Mouse (Mus musculus): ENCODE results near the gene Pnpla5. TPM values are rescaled to one million over a fixed set of nuclear protein-coding genes. Genes with fewer than 3 reads are reported as not detected.
A peak's percentile ranks its signal among the peaks of the same experiment; 100 is the strongest.
"Not testable (repeated sequence)": the region's sequence is repeated elsewhere in the genome, so short reads cannot be mapped to it uniquely, and the experiment has no call there.

Pnpla5 gene
- polyA plus RNA-seq, 1 experiment from 2014 or later, result not detected

DNA sequence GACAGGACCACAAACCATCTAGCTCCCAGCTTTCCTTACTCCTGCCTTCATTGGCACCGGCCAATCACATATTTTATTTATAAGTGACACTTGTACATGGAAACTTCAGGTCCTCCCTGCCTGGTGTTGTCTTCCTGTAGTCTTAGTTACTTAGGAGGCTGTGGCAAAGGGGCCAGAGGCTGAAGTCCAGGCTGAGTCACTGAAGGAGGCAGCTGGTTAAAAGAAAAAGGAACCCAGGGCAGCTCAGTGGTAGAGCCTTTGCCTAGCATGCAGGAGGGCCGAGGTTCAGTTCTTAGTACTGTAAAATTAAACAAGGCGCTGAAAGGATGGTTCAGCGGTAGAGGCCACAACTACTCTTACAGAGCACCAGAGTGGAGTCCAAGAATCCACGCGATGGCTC lies 43.8 kb upstream of the Pnpla5 start:
- DNase-seq (ENCODE audit: low spot score) (peak; percentile 26), ATAC-seq (ENCODE audit: low FRiP score, low TSS enrichment) (peak; percentile 57)
- Histone ChIP-seq H3K4me3 (ENCODE audit: low read depth, low read length) (no peak overlapping the region), H3K9me3 (ENCODE audit: control insufficient read depth, low read length) (no peaks in the 10 kb centered on the region), H3K27me3 (ENCODE audit: control insufficient read depth, insufficient read depth, low read length) (no peaks in the 10 kb centered on the region), H3K27ac (replicated peaks) (no peak overlapping the region), H3K4me1 (replicated peaks; ENCODE audit: control insufficient read depth, insufficient read depth) (no peaks in the 10 kb centered on the region; the same call in 1 of the 2 replicates), H3K4me2 (replicated peaks; ENCODE audit: low read depth) (no peak overlapping the region), H3K36me3 (ENCODE audit: control insufficient read depth, insufficient read depth, low read length) (no peaks in the 10 kb centered on the region), H3K9ac (ENCODE audit: low read length) (no peak overlapping the region)
- TF ChIP-seq CTCF (IDR thresholded peaks at IDR 0.05; ENCODE audit: low read depth) (no peak), EP300 (optimal IDR thresholded peaks at IDR 0.05) (no peak)
- WGBS, result 71% methylated on average over 6 of the region's 6 CpGs

DNA sequence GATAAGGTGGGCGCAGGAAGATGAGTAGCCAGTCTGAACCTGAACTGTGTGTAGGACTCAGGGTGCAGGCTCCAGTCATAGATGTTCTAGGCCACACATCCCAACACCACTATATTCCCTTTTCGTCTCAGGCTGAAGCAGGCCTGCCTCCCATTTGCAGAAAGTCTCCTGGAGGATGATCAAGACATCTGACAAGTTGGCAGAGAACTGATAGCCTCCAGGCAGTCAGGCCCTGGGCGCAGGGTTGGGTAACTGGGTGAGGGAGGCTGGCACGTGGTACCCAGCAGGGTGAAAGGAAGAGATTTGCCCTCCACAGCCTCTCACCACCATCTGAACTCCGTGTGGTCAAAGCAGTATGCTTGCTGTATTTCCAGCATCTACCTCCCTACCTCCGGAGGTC lies 38.9 kb upstream of the Pnpla5 start:
- Histone ChIP-seq H3K4me2 (replicated peaks; ENCODE audit: low read depth) (no peak overlapping the region), H3K9ac (ENCODE audit: low read length) (no peak overlapping the region), H3K27me3 (ENCODE audit: control insufficient read depth, insufficient read depth, low read length) (no peaks in the 10 kb centered on the region), H3K36me3 (ENCODE audit: control insufficient read depth, insufficient read depth, low read length) (no peaks in the 10 kb centered on the region), H3K4me1 (replicated peaks; ENCODE audit: control insufficient read depth, insufficient read depth) (no peaks in the 10 kb centered on the region), H3K9me3 (ENCODE audit: control insufficient read depth, low read length) (no peaks in the 10 kb centered on the region), H3K27ac (replicated peaks) (no peak overlapping the region), H3K4me3 (ENCODE audit: low read depth, low read length) (no peak overlapping the region)
- TF ChIP-seq CTCF (IDR thresholded peaks at IDR 0.05; ENCODE audit: low read depth), result no peak
- TF ChIP-seq EP300 (optimal IDR thresholded peaks at IDR 0.05), result no peak
- 78% methylated on average over 6 of the region's 6 CpGs for WGBS
- ATAC-seq (ENCODE audit: low FRiP score, low TSS enrichment) (no peak), DNase-seq (ENCODE audit: low spot score) (no peak)

DNA sequence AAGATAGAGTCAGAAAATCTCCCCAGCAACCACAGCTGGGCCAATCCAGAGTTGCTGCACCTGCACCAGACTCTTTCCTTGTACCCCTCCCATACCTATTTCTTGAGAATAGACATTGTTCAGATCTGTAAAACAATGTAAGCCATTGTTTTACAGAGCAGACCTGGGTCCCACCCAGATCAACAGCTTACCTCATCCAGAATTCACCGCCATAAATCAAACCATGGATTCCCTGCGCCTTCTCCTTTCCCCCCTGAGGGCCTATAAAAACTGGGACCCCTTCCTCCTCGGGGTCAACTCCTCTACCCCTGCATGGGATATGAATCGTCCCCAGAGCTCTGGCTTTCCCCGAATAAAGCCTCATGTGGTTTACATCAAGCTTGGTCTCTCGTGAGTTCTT lies 34.6 kb upstream of the Pnpla5 start:
- DNase-seq (ENCODE audit: low spot score); ATAC-seq (ENCODE audit: low FRiP score, low TSS enrichment): not testable (repeated sequence)
- 78% methylated on average over 6 of the region's 6 CpGs for WGBS

DNA sequence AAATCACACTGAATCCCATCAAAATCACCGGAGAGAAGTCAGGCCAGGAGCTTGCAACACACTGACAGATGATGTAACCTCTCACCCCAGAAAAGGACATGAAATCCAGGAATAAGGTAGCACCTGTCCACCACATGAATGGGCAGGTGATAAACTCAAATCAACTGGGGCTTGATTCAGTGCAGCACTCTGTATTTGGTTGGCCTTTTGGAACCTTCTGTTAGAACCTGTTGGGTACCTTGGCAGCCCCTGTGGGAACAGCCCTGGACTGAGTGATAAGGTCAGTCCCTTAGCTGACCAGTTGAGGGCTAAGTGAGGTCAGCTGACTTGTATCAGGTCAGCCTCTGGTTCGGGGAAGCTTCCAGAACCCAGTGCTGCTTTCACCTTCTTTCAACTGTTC lies 33.2 kb upstream of the Pnpla5 start:
- Histone ChIP-seq H3K36me3 (ENCODE audit: control insufficient read depth, insufficient read depth, low read length) (no peaks in the 10 kb centered on the region), H3K4me3 (ENCODE audit: low read depth, low read length) (no peak overlapping the region), H3K4me1 (replicated peaks; ENCODE audit: control insufficient read depth, insufficient read depth) (no peaks in the 10 kb centered on the region), H3K4me2 (replicated peaks; ENCODE audit: low read depth) (no peak overlapping the region), H3K9me3 (ENCODE audit: control insufficient read depth, low read length) (no peaks in the 10 kb centered on the region), H3K9ac (ENCODE audit: low read length) (no peak overlapping the region), H3K27me3 (ENCODE audit: control insufficient read depth, insufficient read depth, low read length) (no peaks in the 10 kb centered on the region), H3K27ac (replicated peaks) (no peak overlapping the region)
- ATAC-seq (ENCODE audit: low FRiP score, low TSS enrichment), result no peak
- WGBS, result 83% methylated on average over 2 of the region's 2 CpGs
- no peak for TF ChIP-seq CTCF (IDR thresholded peaks at IDR 0.05; ENCODE audit: low read depth)
- no peak for TF ChIP-seq EP300 (optimal IDR thresholded peaks at IDR 0.05)
- no peak for DNase-seq (ENCODE audit: low spot score)

More for the DNA sequence above, 34.6 kb upstream of the Pnpla5 start:
- not testable (repeated sequence) for H3K4me2 ChIP-seq (replicated peaks; ENCODE audit: low read depth); H3K4me3 ChIP-seq (ENCODE audit: low read depth, low read length); H3K27ac ChIP-seq (replicated peaks); H3K9ac ChIP-seq (ENCODE audit: low read length); H3K4me1 ChIP-seq (replicated peaks; ENCODE audit: control insufficient read depth, insufficient read depth); H3K27me3 ChIP-seq (ENCODE audit: control insufficient read depth, insufficient read depth, low read length); H3K36me3 ChIP-seq (ENCODE audit: control insufficient read depth, insufficient read depth, low read length); H3K9me3 ChIP-seq (ENCODE audit: control insufficient read depth, low read length)

DNA sequence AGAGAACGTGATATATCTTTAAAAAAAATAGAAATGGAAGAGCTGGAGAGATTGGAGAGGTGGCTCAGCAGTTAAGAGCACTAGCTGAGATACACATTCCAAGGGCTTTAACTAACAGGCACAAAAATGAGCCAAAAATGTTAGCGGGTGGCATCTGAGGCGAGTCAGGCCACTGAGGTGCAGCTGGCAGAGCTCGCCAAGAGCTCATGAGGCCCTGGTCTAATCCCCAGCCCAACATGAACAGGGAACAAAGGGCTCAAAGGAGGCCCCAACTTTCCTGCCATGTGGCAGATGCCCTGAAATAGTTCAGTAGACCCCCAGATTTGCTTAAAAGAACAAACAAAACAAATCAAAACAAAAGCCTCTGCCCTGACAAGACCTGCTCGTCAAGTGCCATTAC lies 18.0 kb upstream of the Pnpla5 start:
- no peaks in the 10 kb centered on the region for H3K9me3 ChIP-seq (ENCODE audit: control insufficient read depth, low read length)
- no peak overlapping the region for H3K9ac ChIP-seq (ENCODE audit: low read length)
- DNase-seq (ENCODE audit: low spot score) (no peak), ATAC-seq (ENCODE audit: low FRiP score, low TSS enrichment) (no peak)
- H3K27me3 ChIP-seq (ENCODE audit: control insufficient read depth, insufficient read depth, low read length), result no peaks in the 10 kb centered on the region
- H3K27ac ChIP-seq (replicated peaks), result no peak overlapping the region
- H3K4me2 ChIP-seq (replicated peaks; ENCODE audit: low read depth), result no peak overlapping the region
- WGBS, result 48% methylated on average over 5 of the region's 5 CpGs
- no peak for TF ChIP-seq EP300 (optimal IDR thresholded peaks at IDR 0.05)
- no peak for TF ChIP-seq CTCF (IDR thresholded peaks at IDR 0.05; ENCODE audit: low read depth)
- no peaks in the 10 kb centered on the region for H3K4me1 ChIP-seq (replicated peaks; ENCODE audit: control insufficient read depth, insufficient read depth)
- no peaks in the 10 kb centered on the region for H3K36me3 ChIP-seq (ENCODE audit: control insufficient read depth, insufficient read depth, low read length)
- H3K4me3 ChIP-seq (ENCODE audit: low read depth, low read length), result no peak overlapping the region

DNA sequence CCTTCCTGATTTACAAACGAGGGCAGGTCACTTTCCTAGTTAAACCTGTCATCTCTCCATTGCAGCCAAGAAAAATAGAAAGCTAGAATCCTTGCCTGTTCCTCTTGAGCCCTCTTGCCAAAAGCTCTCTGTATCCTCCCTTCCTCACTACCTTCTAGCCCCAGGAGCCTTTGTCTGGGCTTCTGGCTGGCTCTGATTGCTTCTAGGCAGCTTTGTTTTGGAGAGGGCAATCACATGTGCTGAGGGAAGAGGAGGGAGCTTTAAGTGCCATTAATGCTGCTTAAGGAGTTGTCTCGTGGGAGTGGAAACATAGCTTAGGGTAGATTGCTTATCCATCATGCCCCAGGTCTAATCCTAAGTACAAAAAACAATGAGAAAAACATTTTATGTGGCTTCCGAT lies 17.1 kb upstream of the Pnpla5 start:
- Histone ChIP-seq H3K27ac (replicated peaks) (no peak overlapping the region), H3K4me2 (replicated peaks; ENCODE audit: low read depth) (no peak overlapping the region), H3K36me3 (ENCODE audit: control insufficient read depth, insufficient read depth, low read length) (no peaks in the 10 kb centered on the region), H3K4me1 (replicated peaks; ENCODE audit: control insufficient read depth, insufficient read depth) (no peaks in the 10 kb centered on the region), H3K4me3 (ENCODE audit: low read depth, low read length) (no peak overlapping the region), H3K9me3 (ENCODE audit: control insufficient read depth, low read length) (no peaks in the 10 kb centered on the region), H3K9ac (ENCODE audit: low read length) (no peak overlapping the region), H3K27me3 (ENCODE audit: control insufficient read depth, insufficient read depth, low read length) (no peaks in the 10 kb centered on the region)
- no peak for ATAC-seq (ENCODE audit: low FRiP score, low TSS enrichment)
- TF ChIP-seq EP300 (optimal IDR thresholded peaks at IDR 0.05) (no peak), CTCF (IDR thresholded peaks at IDR 0.05; ENCODE audit: low read depth) (no peak)
- DNase-seq (ENCODE audit: low spot score), result no peak
- 45% methylated on average over 3 of the region's 3 CpGs for WGBS
